Mouse (Mus musculus): ENCODE measurements around the gene Srd5a3. TPM values are rescaled to one million over a fixed set of nuclear protein-coding genes. Genes with fewer than 3 reads are reported as not detected.

Gene Srd5a3
- total and polyA plus RNA-seq, 2 experiments from 2014 or later, result 11.9 to 19.2 TPM

DNA sequence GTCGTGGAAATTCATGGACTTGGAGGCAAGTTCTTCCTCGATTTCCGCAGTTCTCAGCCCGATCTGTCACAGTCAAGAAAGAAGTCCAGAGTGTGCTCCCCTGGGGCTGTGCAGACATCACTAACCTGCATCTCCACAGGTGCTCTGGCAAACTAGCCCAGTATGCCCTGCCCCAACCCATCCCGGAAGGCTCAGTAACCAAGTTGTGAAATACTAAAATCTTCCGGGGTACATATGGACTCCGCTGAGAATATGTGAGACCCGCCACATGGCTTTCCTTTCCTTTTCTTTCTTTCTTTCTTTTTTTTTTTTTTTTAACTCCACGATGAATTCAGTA, 627 bp downstream of the Srd5a3 start:
- no peaks in the 10 kb centered on the region for H3K27me3 ChIP-seq (ENCODE audit: insufficient read depth, low read length)
- peak overlapping the region; percentile 78 for H3K4me2 ChIP-seq (ENCODE audit: low read depth, low read length, poor library complexity, severe bottlenecking)
- H3K4me3 ChIP-seq (ENCODE audit: low read depth, low read length), result peak overlapping the region; percentile 73
- H3K9ac ChIP-seq (replicated peaks; ENCODE audit: low read length, poor library complexity, severe bottlenecking), result peak overlapping the region; percentile 87
- DNase-seq (ENCODE audit: low spot score), result no peak
- WGBS, result 8% methylated on average over 9 of the region's 9 CpGs
- no peaks in the 10 kb centered on the region for H3K36me3 ChIP-seq (ENCODE audit: insufficient read depth, low read length)
- ATAC-seq (ENCODE audit: low FRiP score), result peak; percentile 47; the same call in 1 of the 2 replicates
- no peak for TF ChIP-seq CTCF (IDR thresholded peaks at IDR 0.05)
- H3K27ac ChIP-seq (ENCODE audit: low read depth, low read length), result no peak overlapping the region
- no peaks in the 10 kb centered on the region; the same call in 1 of the 2 replicates for H3K4me1 ChIP-seq (ENCODE audit: insufficient read depth, low read length)
- no peaks in the 10 kb centered on the region for H3K9me3 ChIP-seq (ENCODE audit: low read length)

DNA sequence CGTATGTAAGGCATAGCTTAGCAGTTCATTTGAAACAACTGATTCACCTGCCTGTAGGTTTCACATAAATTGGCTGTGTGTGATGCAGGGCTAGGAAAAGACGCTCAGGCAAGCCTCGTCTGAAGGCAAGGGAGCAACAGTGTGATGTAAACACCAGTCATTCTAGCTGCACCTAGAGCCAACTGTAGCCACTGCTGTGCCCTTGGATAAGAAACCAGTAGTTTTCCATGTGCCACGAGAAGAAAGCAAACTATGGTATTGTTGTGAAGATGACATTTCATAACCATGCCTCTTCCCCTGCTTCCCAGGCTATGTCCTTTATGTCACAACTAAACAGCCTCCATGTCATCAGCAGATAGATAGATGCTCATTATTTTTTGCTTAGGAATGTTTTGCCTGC, 3.3 kb downstream of the Srd5a3 start:
- DNase-seq (ENCODE audit: low spot score), result no peak
- no peaks in the 10 kb centered on the region; the same call in 1 of the 2 replicates for H3K4me1 ChIP-seq (ENCODE audit: insufficient read depth, low read length)
- no peaks in the 10 kb centered on the region for H3K9me3 ChIP-seq (ENCODE audit: low read length)
- no peak overlapping the region for H3K9ac ChIP-seq (replicated peaks; ENCODE audit: low read length, poor library complexity, severe bottlenecking)
- no peak overlapping the region for H3K4me3 ChIP-seq (ENCODE audit: low read depth, low read length)
- no peak overlapping the region for H3K27ac ChIP-seq (ENCODE audit: low read depth, low read length)
- whole genome bisulfite sequencing, result 90% methylated on average over 4 of the region's 4 CpGs
- H3K27me3 ChIP-seq (ENCODE audit: insufficient read depth, low read length), result no peaks in the 10 kb centered on the region
- no peak overlapping the region for H3K4me2 ChIP-seq (ENCODE audit: low read depth, low read length, poor library complexity, severe bottlenecking)
- no peak for TF ChIP-seq CTCF (IDR thresholded peaks at IDR 0.05)
- no peaks in the 10 kb centered on the region for H3K36me3 ChIP-seq (ENCODE audit: insufficient read depth, low read length)
- no peak for ATAC-seq (ENCODE audit: low FRiP score)

DNA sequence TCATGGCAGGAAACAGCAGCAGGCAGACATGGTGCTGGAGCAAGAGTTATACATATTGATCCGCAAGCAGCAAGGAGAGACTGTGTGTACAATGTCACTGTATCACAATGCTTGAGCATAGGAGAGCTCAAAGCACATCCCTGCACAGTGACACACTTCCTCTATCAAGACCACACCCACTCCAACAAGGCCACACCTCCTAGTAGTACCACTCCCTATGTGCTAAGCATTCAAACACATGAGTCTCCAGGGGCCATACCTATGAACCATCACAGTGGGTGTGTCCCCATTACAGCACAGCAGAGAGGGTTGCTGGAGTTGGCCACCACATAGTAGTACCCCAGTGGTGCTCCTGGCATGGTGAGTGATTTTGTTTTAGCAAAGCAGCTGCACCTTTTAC, 6.3 kb downstream of the Srd5a3 start:
- no peak overlapping the region for H3K27ac ChIP-seq (ENCODE audit: low read depth, low read length)
- peaks cover 8% of the 10 kb centered on the region; the same call in 1 of the 2 replicates for H3K36me3 ChIP-seq (ENCODE audit: insufficient read depth, low read length)
- H3K9me3 ChIP-seq (ENCODE audit: low read length), result no peaks in the 10 kb centered on the region
- TF ChIP-seq CTCF (IDR thresholded peaks at IDR 0.05), result no peak
- no peak overlapping the region for H3K4me3 ChIP-seq (ENCODE audit: low read depth, low read length)
- ATAC-seq (ENCODE audit: low FRiP score) (no peak), DNase-seq (ENCODE audit: low spot score) (no peak)
- no peak overlapping the region for H3K4me2 ChIP-seq (ENCODE audit: low read depth, low read length, poor library complexity, severe bottlenecking)
- H3K4me1 ChIP-seq (ENCODE audit: insufficient read depth, low read length), result no peaks in the 10 kb centered on the region; the same call in 1 of the 2 replicates
- 100% methylated on average over 1 of the region's 1 CpGs for WGBS
- H3K27me3 ChIP-seq (ENCODE audit: insufficient read depth, low read length), result no peaks in the 10 kb centered on the region
- no peak overlapping the region for H3K9ac ChIP-seq (replicated peaks; ENCODE audit: low read length, poor library complexity, severe bottlenecking)

DNA sequence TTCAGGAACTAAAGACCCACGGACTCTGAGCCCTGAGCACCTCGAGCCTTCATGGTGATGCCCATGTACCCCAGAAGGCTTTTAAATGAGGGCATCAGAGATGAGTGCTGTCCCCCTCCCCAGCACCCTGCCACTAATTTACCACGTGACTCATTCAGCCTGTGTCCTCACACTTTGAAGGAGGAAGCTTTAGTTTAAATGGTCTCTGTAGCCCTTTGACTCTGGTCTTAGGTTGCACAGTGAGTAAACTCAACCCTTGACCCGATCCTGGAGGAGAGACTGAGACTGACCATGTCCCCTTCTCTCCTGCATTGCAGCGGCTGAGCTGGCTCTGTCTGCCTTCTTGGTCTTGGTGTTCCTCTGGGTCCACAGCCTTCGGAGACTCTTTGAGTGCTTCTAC, 9.4 kb downstream of the Srd5a3 start:
- Histone ChIP-seq H3K4me2 (ENCODE audit: low read depth, low read length, poor library complexity, severe bottlenecking) (no peak overlapping the region), H3K4me1 (ENCODE audit: insufficient read depth, low read length) (no peaks in the 10 kb centered on the region), H3K27me3 (ENCODE audit: insufficient read depth, low read length) (no peaks in the 10 kb centered on the region), H3K9me3 (ENCODE audit: low read length) (no peaks in the 10 kb centered on the region), H3K9ac (replicated peaks; ENCODE audit: low read length, poor library complexity, severe bottlenecking) (no peak overlapping the region), H3K36me3 (ENCODE audit: insufficient read depth, low read length) (peaks cover 8% of the 10 kb centered on the region; the same call in 1 of the 2 replicates), H3K4me3 (ENCODE audit: low read depth, low read length) (no peak overlapping the region), H3K27ac (ENCODE audit: low read depth, low read length) (no peak overlapping the region)
- ATAC-seq (ENCODE audit: low FRiP score), result no peak
- no peak for TF ChIP-seq CTCF (IDR thresholded peaks at IDR 0.05)
- DNase-seq (ENCODE audit: low spot score), result no peak
- WGBS, result 90% methylated on average over 6 of the region's 6 CpGs

DNA sequence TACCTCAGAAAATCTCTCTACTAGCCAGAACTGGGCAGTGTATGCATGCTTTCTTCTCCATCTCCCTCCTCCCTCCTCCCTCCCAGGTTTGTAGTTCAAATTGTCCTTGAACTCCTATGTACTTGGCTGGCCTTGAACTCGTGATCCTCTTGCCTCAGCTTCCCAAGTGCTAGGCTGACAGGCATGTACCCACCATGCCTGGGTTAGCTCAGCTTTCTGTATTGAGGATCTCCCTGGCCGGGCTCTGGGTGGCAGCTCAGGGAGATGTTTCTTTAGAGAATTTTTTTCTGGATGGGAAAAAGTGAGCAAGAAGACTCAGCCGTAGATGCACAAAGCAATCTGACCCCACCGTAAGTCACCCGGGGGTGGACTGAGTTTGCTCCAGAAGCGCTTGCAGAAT, 12.9 kb downstream of the Srd5a3 start:
- peaks cover 16% of the 10 kb centered on the region for H3K36me3 ChIP-seq (ENCODE audit: insufficient read depth, low read length)
- ATAC-seq (ENCODE audit: low FRiP score), result no peak
- DNase-seq (ENCODE audit: low spot score), result no peak
- H3K4me2 ChIP-seq (ENCODE audit: low read depth, low read length, poor library complexity, severe bottlenecking), result no peak overlapping the region
- TF ChIP-seq CTCF (IDR thresholded peaks at IDR 0.05), result no peak
- H3K4me1 ChIP-seq (ENCODE audit: insufficient read depth, low read length), result no peaks in the 10 kb centered on the region
- no peaks in the 10 kb centered on the region for H3K27me3 ChIP-seq (ENCODE audit: insufficient read depth, low read length)
- WGBS, result 96% methylated on average over 6 of the region's 6 CpGs
- H3K9ac ChIP-seq (replicated peaks; ENCODE audit: low read length, poor library complexity, severe bottlenecking), result no peak overlapping the region
- no peak overlapping the region for H3K27ac ChIP-seq (ENCODE audit: low read depth, low read length)
- H3K4me3 ChIP-seq (ENCODE audit: low read depth, low read length), result no peak overlapping the region
- no peaks in the 10 kb centered on the region for H3K9me3 ChIP-seq (ENCODE audit: low read length)

DNA sequence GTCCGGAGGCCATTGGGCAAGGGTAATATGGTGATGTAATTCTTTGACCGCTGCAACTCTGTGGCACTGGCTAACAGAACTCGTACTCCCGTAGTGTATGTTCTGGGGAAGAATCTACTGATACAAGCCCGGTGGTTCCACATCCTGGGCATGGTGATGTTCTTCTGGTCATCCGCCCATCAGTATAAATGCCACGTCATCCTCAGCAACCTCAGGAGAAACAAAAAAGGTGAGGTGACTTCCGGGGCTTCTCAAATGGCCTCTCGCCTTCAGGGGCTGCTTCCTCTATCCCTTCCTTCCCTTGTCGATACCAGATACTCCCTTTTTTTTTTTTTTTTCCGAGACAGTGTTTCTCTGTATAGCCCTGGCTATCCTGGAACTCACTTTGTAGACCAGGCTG, 13.4 kb downstream of the Srd5a3 start:
- no peak overlapping the region for H3K27ac ChIP-seq (ENCODE audit: low read depth, low read length)
- WGBS, result 96% methylated on average over 11 of the region's 11 CpGs
- no peak for ATAC-seq (ENCODE audit: low FRiP score)

More for the DNA sequence above, 13.4 kb downstream of the Srd5a3 start:
- H3K4me2 ChIP-seq (ENCODE audit: low read depth, low read length, poor library complexity, severe bottlenecking), result no peak overlapping the region
- H3K9me3 ChIP-seq (ENCODE audit: low read length), result no peaks in the 10 kb centered on the region
- peaks cover 16% of the 10 kb centered on the region for H3K36me3 ChIP-seq (ENCODE audit: insufficient read depth, low read length)
- DNase-seq (ENCODE audit: low spot score), result no peak
- no peaks in the 10 kb centered on the region for H3K4me1 ChIP-seq (ENCODE audit: insufficient read depth, low read length)
- no peaks in the 10 kb centered on the region for H3K27me3 ChIP-seq (ENCODE audit: insufficient read depth, low read length)
- TF ChIP-seq CTCF (IDR thresholded peaks at IDR 0.05), result no peak
- H3K9ac ChIP-seq (replicated peaks; ENCODE audit: low read length, poor library complexity, severe bottlenecking), result no peak overlapping the region
- no peak overlapping the region for H3K4me3 ChIP-seq (ENCODE audit: low read depth, low read length)
